Mouse (Mus musculus) megakaryocyte progenitor cell, adult 5-6 weeks (primary cell): ENCODE data around the gene Phpt1. TPM values are rescaled to one million over a fixed set of nuclear protein-coding genes. Genes with fewer than 3 reads are reported as not detected.

Experiments used
- ATAC-seq: replicated peaks from 2 replicates; pipeline ENCODE4 v1.8.0; 2016; ENCODE audit warnings: mild to moderate bottlenecking, moderate TSS enrichment, inconsistent platforms; ENCODE audit not compliant: poor library complexity
- total RNA-seq, 2 experiments: library from RNA; stranded (forward) in 1 of 2; stranded (reverse) in 1 of 2; fragments of 157-497, 149-512 nt in 1 of 2; fragments of 200-1000 nt in 1 of 2; gene quantifications; 2 replicates each; pipeline versions ENCODE4 v1.2.3 to v1.2.4; 2015 to 2017

Phpt1 gene
- total RNA-seq (2015) (48.1 and 56.5 TPM in 2 replicates), total RNA-seq (2017) (29.6 and 35.4 TPM in 2 replicates)

- ATAC-seq, result peak; percentile 86
Observed at GRCm38 (mm10) chr2:25574579-25575431, at the start of gene Phpt1, which contains the start of gene Mamdc4. Phpt1 (minus strand) TSS chr2:25575224. Mamdc4 (minus strand) TSS chr2:25574845.

DNA sequence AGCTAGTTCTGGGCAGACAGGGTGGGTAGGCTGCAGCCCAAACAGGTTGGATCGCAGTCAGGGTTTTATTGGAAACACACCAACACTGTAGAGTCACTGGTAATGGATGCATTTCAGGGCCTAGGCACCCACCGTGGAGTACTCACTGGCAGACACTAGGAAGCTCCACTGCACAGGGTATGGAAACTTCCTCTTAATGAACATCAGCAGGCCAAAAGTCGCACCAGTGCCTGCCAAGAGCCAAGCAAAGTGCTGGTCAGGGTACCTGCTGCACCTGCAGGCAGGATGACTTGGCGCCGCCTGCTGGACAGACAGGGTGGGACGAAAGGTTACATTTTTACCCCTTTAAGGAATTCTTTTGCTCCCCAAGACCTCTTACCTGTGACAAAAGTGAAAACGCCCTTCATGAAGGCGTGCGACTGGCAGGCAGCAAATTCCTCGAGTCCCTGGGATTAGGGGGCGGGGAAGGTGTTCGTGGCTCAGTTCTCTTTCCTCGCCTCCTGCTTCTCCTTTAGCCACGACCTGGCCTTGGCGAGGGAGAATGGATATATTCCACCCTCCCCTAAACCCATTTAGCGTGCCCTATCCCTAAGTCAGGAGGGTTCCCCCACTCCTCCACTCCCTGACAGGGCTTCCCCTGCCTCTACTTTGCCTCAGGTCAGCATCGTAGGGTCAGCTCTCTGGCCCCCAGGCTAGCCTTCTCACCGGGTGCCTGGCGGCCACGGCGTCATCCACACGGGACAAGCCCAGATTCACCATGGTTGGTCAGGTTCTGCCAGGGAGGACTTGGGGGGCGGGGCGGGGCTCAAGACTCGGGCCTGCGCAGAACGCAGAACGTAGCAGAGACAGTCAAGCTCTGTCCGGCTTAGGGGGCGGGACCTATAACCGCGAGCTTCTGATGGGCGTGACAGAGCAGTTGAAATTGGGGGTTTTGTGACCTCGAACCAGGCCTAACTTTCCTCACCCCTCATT lies 46.5 kb upstream of the Phpt1 start, which contains the start of gene Tmem141:
TSS of gene Tmem141 (minus strand) at position 777 of the 972 bp plus-strand sequence.
- ATAC-seq, result peak; percentile 88

DNA sequence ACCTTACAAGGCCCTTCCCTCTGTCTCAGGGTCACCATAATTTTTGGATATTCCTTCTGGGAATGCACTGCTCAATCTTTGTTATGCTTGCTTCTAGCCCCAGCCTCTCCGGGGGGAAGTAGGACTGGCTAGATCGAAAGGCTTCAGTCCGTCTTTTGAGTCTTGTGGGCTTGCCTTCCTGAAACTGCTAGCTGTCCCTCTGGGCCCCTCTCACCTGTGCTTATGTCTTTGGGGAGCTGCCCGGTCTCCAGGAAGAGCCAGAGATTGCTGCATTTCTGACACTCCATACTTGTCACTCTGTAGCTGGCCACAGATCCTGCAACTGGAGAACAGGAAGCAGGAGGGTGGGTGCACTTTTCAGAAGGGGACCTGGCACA lies 45.8 kb upstream of the Phpt1 start:
- no peak for ATAC-seq

GRCm38 (mm10) chr2:25620386-25620785 lies 45.4 kb upstream of the Phpt1 start:
- ATAC-seq, result peak; percentile 33

DNA sequence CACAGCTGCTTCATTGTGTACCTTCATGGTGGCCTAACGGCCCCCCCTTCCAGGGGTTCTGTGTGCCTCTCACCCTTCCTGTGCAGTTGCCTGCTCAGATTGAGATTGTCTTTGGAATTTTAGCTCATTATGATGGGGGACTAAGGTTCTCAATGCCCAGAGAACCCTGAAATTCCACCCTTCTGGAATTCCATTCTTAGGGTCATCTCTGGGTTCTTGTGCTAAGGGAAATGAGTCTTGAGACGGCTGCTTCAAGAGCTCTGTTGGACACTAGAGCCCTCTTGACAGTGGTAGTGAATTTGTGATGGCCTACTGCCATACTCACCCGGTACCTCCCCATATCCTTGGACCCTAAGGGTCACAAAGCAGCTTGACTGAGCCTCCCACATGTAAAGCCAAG lies 42.6 kb upstream of the Phpt1 start, which contains the start of gene Ccdc183:
TSS of gene Ccdc183 (minus strand) at position 101 of the 400 bp plus-strand sequence.
- ATAC-seq, result no peak

DNA sequence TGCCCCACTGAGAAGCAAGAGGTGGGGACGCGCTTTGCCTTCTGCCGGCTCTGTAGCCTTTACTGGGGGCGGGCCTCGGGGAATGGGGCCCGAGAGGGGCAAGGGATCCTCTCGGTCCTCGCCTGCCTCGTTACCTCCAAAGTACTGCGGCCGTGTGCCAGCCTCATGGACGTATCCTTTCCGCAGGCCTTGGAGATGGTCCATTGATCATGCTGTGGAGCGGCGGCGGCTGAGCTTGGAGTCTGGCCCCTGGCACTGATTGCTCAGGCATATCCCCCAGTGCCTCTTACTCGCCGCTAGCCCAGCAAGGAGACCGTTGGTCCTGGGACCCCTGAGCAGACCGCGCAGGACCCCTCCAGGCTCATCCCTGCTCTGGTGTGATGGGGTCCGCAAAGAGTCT lies 41.4 kb upstream of the Phpt1 start:
- no peak for ATAC-seq

- peak; percentile 24 for ATAC-seq
Observed at GRCm38 (mm10) chr2:25608671-25609070, 33.6 kb upstream of the Phpt1 start.

DNA sequence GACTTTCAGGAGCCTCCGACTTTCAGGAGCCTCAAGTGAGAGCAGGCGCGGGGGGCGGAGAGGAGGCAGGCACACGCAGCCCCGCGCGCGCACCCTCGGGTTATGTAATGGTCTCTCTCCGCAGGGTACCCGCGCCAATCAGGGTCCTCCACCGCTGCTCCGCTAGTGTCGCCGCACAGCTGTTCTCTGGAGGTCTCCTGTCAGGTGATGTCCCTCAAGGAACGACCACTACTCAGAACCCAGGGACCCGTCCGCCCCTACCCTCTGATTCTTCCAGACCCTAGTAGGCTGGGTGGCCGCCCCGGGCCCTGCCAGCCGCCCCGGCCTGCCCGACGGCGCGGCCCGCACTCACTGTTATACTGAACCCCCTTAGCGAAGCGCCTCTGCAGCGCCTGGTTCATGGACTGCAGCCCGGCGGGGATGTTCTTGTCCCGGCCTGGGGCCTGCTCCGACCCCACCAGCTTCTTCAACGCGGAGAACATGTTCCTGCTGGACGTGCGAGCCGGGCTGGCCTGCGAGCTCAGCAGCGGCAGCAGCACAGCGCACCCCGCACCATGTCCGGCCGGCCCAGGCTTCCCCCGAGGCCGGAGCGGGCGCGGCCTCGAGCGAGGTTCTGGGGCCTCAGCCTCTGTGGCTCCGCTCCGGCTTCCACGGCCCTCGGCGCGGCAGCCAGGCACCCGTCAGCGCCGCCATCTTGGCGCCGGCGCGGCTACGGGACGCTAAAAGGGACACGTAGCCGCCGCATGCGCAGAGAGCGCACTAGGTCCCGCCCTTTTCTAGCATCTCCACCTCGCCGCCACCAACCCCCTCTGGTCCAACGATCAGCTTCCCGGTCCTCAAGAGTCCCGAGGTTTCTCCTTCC lies 33.0 kb upstream of the Phpt1 start, which contains the start of gene Rabl6:
TSS of gene Rabl6 (minus strand) at position 761 of the 862 bp plus-strand sequence.
- peak; percentile 88 for ATAC-seq

- no peak for ATAC-seq
Observed at GRCm38 (mm10) chr2:25602526-25602925, 27.5 kb upstream of the Phpt1 start.

- no peak for ATAC-seq
Observed at GRCm38 (mm10) chr2:25600037-25600436, 25.0 kb upstream of the Phpt1 start.

DNA sequence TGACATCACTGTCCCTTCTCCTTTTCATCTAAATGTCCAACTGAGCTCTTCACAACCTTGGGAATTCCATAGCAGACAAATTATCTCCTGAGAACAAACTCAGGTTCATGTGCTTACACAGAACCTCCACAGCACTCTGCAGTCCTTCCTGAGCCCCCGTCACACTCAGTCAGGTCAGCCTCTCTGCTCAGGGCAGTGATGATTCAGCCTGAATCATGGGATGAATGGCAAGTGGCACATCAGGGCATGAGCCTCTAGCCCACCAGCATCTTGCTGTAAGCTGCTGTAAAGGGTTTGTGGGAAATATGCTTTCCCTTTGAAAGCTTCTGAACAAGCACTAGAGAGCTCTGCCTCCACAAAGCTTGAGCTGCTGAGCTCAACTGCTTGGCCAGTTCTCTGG lies 23.7 kb upstream of the Phpt1 start:
- ATAC-seq, result no peak

GRCm38 (mm10) chr2:25596765-25597510 lies 21.9 kb upstream of the Phpt1 start:
- ATAC-seq, result no peak

DNA sequence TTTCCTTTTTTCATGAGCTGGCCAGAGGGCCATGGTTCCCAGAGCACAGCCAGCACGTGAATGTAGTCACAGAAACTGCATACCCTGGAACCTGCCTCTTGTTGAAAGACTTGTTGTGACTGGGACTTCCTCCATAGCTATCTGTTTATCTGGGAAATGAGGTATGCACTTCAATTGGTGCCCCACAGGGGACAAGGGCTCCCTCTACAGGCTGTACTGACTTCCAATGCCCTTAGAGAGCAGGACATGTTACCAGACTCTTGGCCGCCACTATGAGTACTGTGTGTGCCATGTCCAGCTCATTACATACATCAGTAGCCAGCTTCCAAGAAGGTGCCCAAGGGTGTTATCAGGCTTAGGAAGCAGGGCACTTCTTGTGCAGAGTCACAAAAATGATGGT lies 16.8 kb upstream of the Phpt1 start:
- ATAC-seq, result peak; percentile 87

DNA sequence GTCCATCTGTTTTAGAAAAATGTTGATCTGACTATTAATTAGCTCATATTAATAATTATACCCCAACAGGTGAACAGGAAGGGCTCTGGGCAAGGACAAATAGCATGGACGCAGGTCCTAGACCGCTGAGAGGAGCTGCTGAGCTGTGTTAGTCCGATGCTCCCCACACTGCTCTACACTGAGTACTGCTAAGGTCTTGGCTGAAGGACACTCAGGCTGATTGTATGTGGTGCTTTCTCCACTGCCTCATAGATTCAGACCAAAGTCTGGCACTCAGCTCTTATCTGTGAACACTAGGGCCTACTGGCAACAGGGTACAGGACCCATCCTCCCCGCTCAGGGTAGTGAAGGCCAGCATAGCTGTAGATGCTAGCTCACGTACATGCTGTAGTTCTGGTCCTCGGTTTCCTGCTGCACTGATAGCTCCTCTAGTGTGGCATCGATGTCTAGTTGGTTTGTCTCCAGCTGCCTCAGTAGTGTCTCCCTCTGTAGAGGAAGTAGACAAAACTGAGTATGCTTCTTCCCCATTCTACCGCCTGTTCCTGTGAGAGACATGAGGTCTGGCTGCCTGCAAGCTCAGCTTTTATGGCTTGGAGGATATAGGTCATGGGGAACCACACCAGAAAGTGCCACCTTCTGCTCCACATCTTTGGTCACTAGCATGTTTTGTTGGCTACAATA lies 13.3 kb upstream of the Phpt1 start:
- no peak for ATAC-seq

DNA sequence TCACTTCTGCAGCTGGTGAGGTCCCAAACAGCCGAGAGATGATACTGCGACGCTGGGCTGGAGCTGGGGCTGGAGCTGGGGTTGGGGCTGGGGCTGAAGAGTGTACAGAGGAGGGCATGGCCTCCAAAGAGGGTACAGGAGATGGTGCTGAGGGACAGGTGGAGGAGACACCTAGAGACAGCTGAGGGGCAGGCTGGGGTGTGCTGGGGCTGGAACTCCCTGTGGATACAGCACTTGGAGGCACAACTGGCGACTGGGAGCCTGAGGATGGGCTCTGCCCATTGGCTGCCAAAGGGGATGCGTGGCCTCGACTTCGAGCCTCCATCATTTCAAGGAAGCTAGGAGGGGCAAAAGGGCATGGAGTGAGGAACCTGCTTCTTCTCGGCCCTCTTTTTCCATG lies 12.3 kb upstream of the Phpt1 start:
- no peak for ATAC-seq

DNA sequence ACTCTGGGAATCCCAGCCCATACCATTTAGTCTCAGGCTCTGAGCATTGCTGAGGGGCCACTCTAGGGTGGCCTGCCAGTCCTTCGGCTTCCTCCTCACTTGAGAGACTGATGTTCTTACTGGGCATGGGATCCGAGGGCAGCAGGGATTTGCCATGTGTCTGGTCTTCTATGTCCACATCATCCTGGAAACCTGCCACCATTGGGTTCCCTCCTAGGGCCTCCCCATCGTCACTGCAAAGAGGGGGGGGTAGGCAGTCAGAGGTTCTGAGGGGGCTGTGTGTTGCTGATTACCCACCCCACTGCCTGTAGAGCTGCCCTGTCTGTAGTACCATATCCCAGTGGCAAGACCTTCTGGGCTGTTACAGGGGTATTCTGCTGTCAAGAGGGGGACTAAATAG lies 10.6 kb upstream of the Phpt1 start:
- ATAC-seq, result no peak

DNA sequence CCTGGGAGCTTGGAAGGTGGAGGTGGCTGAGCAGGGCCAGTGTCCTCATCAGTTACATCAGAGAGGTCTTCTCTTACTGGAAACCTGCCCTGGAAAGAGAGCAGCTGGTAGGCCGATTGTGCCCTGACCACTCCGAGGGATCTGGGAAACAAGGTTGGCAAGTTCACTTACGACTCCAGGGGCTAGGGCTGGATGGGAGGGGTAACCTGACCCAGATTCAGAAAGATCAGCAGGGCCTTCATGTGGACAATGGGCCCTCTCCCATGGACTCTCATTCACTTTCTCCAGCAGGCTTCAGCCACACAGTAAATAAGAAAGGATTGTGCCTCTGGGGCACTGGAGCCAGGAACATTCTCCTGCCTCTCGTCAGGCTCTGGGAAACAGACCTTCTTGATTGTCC lies 9.8 kb upstream of the Phpt1 start:
- ATAC-seq, result no peak

- ATAC-seq, result no peak
Observed at GRCm38 (mm10) chr2:25584152-25584551, 9.1 kb upstream of the Phpt1 start.

DNA sequence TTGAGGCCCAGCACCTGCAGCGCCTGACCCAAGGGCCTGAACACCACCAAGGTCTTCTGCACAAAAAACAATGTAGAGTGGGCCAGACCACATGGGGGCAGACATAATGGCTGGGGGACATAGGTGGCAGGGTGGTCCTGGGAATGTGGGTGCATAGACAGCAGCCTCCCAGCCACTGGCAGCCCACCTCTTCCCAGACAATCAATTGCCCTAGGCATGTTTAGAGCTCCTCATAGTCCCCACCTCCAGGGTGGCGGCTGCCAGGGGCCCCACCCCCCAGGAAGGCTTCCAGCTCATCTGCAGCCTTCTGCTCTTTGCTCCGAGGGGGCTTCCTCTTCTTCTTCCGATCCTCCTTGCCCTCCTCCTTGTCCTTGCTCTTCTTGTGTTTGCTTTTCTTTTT lies 8.5 kb upstream of the Phpt1 start:
- no peak for ATAC-seq
